Mouse (Mus musculus) heart, adult 18-20 months (tissue): ENCODE data around the gene Aak1. TPM values are rescaled to one million over a fixed set of nuclear protein-coding genes. Genes with fewer than 3 reads are reported as not detected.

ENCODE experiments used
- DNase-seq, 2 experiments: peaks; one replicate each; pipeline ENCODE4 v3.0.0; 2021 to 2022; ENCODE audit warnings: mixed read lengths in 1 of 2
- total RNA-seq, 2 experiments: library from RNA; stranded (reverse); gene quantifications; 2 replicates each; pipeline ENCODE4 v1.2.3; 2021

Gene Aak1
- total RNA-seq, 2 experiments from 2014 or later = 81.2 to 83.4 TPM

DNA sequence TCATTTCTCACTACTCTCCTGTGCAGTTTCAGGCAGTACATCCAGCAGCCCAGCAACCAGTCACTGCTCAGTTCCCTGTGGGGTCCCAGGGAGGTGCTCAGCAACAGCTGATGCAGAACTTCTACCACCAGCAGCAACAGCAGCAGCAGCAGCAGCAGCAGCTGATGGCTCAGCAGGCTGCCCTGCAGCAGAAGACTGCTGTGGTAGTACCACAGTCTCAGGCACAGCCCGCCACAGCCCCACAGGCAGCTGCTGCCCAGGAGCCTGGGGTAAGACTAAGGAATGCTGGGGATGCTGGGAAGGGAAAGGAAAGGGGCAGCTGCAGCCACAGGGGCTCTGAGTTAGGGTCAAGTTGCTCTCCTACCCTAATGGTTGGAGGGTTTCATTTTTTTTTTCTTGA is 109.7 kb downstream of the Aak1 start:
- DNase-seq = no peak

- DNase-seq = no peak
Observed at GRCm38 (mm10) chr6:86963987-86964685, 114.8 kb downstream of the Aak1 start.

GRCm38 (mm10) chr6:86967166-86967565 is 117.8 kb downstream of the Aak1 start:
- DNase-seq = no peak

DNA sequence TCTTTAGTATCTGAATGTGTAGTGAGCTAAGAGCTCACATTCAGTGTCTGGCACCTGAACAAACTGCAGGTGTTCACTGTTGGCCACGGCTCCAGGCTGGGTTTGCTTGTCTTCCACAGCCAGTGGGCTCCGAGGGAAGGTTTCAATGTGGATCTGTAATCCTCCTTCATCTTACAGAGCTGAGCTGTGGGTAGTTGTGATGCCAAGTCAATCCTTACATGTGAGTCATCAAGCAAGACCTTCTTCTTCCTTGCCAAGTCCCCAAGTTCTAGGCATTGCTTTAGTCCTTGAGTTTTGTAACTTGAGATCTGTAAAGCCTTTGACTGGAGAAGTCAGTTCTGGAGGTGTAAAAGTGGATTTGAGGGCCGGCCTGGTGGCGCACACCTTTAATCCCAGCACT is 124.6 kb downstream of the Aak1 start:
- no peak for DNase-seq

GRCm38 (mm10) chr6:86978156-86978908 is 129.0 kb downstream of the Aak1 start:
- no peak for DNase-seq

DNA sequence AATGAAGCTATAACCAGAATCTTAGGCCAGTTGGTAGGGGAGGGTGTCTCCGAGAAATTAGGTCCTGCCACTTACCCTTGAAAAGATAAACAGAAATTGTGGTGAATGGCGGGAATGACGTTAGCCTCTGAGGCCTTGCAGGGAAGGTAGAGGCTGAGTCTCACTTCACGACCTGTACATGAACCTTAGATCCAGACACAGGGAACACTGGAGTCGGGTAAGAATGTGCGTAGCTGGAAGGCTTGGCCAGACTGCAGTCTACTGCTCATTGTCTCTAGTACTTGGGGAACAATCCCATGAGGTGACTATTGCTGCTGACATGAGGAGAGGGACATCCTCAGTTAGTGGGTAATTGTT is 129.6 kb downstream of the Aak1 start:
- no peak for DNase-seq

GRCm38 (mm10) chr6:86981206-86981605 is 131.9 kb downstream of the Aak1 start:
- no peak for DNase-seq

- DNase-seq = no peak
Observed at GRCm38 (mm10) chr6:86985314-86986106, 136.2 kb downstream of the Aak1 start.

- DNase-seq = peak; percentile 58 to 64
Observed at GRCm38 (mm10) chr6:86989576-86989975, 140.3 kb downstream of the Aak1 start.

- DNase-seq = peak; percentile 52 to 55
Observed at GRCm38 (mm10) chr6:86991041-86991440, 141.7 kb downstream of the Aak1 start.

- DNase-seq = no peak
Observed at GRCm38 (mm10) chr6:86992349-86992748, 143.0 kb downstream of the Aak1 start.

DNA sequence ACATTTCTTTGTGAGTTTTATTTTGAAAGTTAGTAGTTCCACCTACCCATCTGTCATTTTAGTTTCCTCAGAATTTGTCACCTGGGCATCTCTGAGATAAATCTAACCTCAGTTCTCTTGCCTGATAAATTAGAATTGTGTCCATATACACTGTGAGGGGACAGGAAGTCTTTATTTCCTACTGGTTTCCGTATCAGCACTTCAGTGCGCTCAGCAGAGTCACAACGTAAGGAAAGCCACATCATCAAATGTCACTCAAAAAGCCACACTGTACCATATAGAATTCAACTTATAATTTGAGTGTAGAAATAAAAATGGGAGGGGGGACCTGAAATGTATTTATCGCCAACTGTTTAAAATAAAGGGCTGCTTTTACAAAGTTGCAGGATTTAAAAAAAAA is 144.9 kb downstream of the Aak1 start:
- DNase-seq = no peak

DNA sequence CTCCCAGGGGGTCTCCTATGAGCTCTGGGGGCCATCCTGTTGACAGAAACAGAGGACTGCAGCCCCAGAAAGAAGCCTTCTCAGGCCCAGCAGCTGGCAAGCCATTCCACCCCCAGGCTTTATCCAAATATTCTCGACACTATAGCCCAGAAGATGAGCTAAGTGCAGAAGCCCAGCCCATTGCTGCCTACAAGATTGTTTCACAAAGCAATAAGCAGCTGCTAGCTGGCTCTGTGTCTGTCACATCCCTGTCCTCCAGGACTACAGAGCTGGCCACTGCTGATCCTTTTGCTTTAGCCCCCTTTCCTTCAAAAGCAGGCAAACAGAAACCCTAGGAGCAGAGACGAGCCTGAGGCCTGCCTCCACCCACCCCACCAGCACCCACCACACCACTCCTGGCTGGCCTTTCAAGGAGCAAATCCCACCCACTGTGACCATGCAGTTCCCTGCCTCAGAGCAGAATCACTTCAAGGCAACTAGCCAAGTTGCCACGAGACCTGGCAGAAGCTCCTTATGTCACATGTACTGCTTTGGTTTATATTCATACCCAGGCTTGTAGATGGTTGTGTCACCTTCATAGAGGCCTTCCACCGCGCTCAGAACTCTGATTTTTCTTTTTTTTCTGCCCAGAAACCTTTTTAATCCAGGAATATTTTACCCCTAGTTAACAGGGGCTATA is 147.5 kb downstream of the Aak1 start:
- DNase-seq = peak; percentile 38 to 77

DNA sequence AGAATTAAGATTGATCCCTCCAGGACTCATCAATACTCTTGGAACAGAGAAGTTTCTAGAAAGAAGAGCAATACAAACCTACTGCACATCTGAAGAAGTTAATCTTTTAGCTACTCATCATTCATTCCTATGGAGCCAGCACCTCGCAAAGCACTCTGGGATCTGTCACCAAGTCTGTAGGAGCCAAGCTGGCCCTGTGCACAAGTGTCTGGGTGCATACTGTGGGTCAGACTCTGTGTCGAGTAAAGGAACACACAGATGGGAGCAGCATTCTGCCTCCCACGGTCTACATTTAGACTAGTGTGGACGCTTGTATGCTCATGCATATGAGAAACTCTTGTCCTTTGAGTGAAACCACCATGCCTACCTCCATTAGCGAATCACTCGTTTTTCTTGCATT is 148.0 kb downstream of the Aak1 start:
- no peak for DNase-seq

DNA sequence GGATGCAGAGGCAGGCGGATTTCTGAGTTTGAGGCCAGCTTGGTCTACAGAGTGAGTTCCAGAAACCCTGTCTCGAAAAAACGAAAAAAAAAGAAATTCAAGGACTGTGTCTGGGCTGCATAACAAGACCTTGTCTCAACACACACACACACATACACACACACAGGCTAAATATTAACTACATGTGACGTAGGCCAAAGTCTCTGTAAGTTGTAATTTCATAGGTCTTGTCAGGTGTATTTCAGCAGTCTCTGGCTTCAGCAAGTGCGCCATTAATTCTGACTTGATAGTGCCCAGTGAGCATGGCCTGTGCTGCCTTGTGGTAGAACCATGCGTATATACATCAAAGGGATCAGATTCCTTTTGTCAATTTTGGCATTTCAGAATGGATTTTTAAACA is 152.7 kb downstream of the Aak1 start:
- no peak for DNase-seq

DNA sequence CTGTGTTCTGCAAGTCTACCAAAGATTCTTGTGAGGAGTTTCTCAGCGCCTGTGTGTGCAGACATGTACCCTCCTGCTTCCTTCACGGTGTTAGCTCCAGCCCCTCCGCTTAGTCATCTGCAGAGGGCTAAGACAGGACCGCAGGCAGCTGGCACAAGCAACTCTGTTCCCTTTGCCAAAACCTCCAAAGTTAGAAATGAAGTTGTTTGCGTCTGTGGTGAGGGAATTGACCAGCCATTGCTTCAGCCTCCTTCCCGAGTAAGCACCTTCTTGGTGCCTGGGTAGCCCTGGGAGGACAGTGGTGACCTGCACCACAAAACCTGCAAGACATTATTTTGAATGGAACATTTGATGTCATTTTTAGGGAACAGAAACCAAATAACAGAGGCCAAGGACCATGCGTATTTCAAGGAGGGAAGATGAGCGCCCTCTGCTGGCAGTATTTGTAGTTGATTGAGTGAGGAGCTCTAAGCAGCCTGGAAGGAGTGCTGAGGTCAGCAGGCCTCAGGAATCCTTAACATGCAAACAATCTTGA is 153.3 kb downstream of the Aak1 start:
- peak; percentile 89 to 94 for DNase-seq

- no peak for DNase-seq
Observed at GRCm38 (mm10) chr6:87004099-87004498, 154.8 kb downstream of the Aak1 start.

DNA sequence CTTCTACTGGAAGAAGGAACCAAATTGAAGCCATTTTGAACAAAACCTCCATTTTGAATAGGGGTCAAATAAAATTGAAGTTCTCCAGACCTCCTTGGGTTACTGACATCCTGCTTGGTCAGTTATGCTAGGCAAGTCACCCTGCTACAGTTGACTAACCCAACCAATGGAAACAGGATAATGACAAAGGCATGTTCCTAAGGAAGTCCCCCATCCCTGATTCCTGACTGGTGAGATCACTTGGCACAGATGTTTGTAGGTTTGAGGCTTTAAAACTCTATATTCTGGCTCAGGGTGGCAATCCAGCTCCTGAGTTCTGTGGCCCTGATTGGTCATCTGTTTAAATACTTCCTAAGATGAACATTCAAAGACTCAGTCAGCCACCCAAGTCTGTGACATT is 156.3 kb downstream of the Aak1 start:
- DNase-seq = no peak

DNA sequence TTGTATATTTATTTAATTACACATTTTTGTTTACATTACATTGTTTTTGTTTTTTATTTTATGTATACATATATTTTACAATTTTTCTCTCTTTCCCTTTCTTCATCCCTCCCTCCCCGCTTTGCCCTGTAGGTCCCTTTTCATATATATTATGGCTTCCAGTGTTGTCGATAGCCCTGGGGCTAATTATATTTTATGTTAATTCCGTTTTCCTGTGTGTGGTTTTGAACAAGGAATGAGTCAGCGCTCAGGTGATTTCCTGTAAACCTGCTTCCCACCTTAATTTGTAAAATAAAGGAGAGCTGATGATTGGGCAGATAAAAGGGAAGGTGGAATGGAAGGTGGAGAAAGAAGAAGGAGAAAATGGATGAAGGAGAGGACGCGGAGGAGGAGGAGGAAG is 159.6 kb downstream of the Aak1 start, which contains the start of gene Nfu1:
Nfu1 (plus strand) TSS at position 350 of the 400 bp plus-strand sequence.
- DNase-seq = no peak

DNA sequence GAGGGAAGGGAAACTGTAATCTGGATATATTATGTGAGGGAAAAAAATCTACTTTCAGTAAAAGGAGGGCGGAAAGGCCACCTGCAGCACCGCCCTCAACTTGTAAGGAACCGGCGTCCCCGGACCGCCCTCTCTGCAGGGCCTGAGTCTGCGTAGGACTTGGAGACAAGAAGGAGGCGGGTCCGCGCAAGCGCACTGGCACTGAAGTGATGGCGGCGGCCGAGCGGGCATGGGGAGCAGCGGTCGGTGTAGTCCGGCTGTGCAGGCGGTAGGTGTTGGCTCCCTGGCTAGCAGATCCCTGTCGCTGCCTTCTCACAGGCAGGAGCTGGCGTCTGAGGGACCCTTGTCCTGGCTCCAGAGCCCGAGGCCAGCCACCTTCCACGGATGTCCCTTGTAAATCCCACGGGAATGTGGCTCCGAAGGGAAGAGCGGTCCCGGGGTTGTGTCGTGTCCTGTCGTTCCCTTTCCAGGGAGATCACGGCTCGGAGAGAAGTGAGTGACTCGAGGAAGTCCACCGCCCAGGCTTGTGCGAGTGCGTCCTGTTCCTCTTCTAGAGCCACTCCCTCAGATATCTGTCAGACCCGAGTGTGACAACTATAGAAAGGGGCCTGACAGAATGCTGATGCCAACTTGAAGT is 160.5 kb downstream of the Aak1 start:
- DNase-seq = peak; percentile 96 to 98

DNA sequence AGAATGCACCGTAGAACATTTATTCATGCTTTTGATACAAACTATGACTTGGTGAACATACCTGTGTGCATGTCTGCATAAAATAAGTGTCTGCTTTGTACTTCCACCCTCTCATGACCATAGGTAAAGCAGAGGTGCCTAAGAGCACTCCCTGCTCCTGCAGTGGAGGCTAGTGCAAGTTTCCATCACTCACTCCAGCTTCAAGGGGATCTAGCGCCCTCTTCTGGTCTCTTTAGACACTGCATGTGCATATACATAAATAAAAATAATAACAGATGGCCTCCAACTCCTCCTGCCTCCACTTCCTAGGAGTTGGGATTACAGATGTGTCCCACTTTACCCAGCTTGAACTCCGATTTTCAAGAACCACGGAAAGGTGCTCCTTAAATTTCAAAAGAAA is 167.6 kb downstream of the Aak1 start:
- peak in 1 of 2 experiments; percentile 51 for DNase-seq

DNA sequence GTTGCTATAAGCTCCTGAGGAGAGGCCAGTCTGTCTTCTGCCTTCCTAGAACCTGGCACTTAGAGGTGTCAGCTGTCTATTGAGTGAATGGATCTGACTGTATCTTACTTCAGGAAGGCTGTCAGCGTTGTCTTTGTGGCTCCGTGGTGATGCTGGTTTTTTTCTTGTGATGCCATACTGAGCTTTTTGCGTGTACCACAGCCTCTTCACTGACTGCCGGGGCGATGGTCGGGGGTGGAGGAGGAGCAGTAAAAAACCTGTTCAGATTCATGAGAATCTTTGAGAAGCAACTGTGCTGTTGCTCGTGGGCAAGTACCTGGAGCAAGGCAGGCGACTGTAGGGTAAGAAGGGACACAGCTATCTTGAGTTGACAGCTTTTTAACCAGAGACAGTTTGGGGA is 169.6 kb downstream of the Aak1 start:
- DNase-seq = no peak
